Mouse (Mus musculus) cerebellum, adult 8-10 months (tissue): ENCODE data around the gene Cdh5.
"Not testable (repeated sequence)": the region's sequence is repeated elsewhere in the genome, so short reads cannot be mapped to it uniquely, and the experiment has no call there.

Source experiments
- DNase-seq: peaks from one replicate; pipeline ENCODE4 v3.0.0; 2022

Cdh5 gene

GRCm38 (mm10) chr8:104101415-104101814 lies at the start of gene Cdh5:
TSS of gene Cdh5 (plus strand) at chr8:104101625.
- DNase-seq, result no peak

- DNase-seq, result no peak
Observed at GRCm38 (mm10) chr8:104059922-104060321, 41.5 kb upstream of the Cdh5 start.

DNA sequence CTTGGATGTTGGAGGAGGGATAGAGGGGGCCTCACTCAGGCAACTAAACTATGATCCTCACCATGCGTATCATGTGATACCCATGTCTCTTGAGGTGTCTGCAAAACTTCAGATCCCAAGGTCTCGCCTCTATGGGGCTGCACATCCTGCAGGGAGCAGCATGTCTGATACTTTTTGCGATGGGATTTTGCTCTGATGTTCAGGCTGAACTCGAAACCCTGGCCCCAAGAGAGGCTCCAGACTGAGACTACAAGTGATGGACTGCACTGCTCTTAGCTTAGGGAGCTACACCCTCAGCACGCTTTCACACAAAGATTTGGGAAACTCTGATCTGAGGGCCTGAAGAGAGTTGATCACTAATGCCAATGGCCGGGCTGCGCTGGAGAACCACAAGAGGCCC lies 41.0 kb upstream of the Cdh5 start:
- no peak for DNase-seq

DNA sequence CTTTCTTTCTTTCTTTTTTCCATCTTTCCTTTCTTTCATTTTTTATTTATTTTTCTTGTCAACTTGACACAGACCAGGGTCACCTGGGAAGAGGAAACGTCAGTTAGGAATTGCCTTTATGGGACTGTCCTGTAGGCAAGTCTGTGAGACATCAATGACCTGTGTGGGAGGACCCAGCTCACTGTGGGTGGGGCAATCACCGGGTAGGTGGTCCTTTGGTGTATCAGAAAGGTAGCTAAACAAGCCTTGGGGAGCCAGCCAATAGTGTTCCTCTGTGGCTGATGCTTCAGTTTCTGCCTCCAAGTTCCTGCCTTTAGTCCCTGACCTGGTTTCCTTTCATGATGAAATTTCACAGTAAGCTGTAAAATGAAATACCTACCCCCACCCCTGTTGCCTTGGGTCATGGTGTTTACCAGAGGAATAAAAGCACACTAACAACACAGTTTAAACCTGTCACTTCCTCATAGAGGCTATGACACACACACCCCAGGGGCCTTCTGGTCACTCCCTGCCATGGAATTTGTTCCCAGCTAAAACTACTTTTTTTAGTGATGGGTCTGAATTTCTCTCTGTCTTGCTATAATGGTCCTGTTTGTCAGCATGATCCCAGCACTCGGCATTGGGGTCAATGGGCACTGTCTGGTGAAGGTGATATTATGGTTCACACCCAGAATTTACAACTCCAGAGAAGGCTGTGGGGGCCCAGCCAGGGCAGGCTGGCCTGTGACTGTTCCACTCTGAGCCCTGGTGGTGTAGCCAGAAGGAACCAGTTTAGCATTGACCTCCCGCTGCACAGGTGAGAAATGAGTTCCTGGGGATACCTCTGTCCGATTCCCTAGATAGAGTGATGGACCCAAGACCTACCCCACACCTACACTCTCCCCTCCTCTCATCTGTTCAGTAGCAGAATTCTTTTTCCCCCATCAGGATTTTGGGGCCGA lies 40.1 kb upstream of the Cdh5 start:
- DNase-seq, result no peak

DNA sequence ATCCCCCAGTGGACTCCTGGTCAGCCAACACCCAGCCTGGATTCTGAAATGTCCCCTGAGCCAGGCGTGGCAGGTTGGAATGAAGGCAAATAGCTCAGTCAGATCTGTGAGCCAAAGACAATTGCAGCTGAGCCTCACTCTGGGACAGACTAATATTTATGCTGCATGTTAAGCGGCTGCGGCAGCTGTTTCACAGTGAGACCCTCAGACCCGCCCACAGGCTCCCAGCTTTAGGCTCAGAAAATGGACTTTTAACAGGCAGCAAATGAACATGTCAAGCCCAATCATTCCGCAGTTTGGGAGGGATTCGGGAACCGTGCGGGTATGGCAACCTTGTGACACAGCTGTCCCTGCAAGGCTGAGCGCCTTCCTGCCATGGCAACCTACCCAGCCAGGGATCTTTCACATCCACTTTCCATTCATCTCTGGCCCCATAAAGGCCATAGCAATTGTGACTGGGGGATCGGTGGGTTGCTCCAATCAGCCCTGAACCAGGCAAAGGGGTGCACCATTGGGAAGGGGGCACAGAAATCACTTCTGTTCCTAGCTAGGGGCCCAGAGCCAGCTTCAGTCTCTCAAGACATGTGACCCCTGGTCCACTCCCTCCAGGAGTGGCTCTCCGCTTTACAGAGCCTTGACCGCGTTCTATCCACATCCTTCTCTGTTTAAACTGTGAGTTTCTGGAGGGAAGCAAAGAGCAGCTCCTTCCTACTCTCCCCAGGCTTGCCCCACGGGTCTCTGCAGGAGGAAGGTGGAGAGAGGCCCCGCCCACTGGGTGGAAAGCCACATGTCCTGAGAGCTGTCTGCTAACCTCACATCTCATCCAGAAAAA lies 39.2 kb upstream of the Cdh5 start:
- no peak for DNase-seq

DNA sequence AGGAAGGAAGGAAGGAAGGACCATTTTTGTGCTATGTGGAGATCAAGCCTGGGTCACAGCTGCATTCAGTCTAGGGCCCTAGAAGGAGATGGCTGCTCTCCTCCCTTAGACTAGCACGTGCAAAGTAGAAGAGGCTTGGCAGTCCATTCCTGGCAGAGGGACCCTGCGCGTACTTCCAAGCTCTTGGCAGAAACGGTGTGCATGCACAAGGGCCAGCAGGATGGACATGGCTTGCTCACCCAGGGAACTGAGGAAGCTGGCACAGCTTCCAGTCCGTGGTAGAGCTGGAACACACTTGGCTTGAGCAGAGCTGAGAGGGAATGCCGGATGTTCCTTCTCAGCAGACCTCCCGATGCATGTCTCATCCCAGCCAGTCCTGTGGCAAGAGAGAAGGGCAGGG lies 36.2 kb upstream of the Cdh5 start:
- no peak for DNase-seq

DNA sequence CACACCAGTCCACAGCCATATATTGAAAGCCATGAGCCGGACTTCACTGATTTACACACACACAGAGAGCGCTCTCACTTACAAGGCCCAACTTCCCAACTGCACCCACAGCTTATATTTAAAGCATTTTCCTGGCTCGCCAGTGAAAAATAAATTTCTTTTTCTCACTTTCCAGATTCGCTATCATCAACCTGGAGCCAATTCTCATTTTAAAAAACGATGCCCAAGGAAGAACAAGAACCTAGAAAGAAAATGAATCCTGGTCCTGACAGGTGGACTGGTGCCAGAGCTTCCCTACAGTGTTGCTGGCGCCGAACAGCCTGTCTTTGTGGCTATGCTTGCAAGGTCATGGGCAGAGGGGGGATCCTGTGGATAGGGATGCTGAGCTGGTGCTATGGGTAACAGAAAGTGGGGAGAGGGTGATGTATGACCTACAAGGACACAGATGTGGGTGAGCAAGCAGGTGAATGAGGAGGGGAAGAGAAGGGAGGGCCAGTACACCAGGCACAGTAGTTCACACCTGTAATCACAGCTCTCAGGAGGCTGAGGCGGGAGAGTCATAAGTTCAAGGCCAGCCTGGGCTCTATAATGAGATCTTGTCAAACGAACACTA lies 35.4 kb upstream of the Cdh5 start:
- DNase-seq, result no peak

DNA sequence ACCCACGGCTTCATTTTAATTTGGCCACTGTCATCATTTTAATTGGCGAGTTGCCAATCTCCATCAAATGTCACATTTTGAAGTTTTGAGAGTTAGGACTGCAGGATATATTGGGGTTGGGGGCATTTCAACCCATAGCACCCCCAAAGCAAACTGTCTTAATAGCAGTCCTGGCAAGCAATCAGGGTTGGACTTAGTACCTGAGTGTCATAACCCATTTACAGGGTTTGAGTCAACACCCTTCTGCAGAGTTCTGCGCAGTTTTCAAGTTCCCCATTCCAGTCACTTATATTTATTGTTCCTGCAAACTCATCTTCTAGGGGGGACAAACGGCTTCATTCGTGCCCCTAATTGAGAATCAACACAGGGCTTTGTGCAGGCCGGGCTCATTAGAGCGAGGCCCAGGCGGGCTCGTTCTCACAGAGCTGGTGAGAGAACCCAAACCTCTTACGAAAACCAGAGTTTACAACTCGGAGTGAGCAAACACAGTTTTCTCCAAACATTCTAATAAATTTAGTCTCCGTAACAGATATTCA lies 34.0 kb upstream of the Cdh5 start:
- DNase-seq, result no peak

DNA sequence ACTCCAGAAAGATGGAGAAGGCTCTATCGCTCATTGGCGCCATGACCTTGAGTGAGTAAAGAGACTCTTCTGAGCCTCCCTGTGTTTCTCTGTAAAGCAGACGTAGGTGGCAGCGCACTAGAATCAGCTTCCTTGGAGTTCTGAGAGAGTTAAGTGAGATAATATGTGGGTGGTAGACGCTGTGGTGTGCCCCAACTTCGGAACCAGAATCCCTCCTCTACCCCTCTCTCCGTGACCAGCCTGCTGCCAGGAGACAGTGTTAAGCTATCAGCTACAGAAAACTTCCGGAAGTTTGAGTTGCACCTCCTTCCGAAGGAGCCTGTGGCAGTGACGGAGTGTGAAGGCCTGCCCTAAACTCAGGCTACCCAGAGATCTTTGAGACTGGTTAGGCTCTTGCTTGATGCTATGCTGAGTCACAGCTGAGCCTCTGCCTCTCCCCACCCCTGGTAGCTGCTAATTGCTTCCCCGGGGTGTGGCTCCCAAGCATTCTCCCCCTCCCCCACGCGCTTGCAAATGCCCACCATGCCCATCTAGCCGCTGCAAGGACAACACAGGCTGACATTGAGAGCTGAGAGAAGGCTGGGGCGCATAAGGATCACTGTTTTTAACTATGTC lies 32.9 kb upstream of the Cdh5 start:
- no peak for DNase-seq

GRCm38 (mm10) chr8:104070201-104070865 lies 31.1 kb upstream of the Cdh5 start:
- DNase-seq, result not testable (repeated sequence)

GRCm38 (mm10) chr8:104070949-104071348 lies 30.5 kb upstream of the Cdh5 start:
- no peak for DNase-seq

GRCm38 (mm10) chr8:104075079-104075478 lies 26.3 kb upstream of the Cdh5 start:
- DNase-seq, result no peak

- DNase-seq, result peak; percentile 10
Observed at GRCm38 (mm10) chr8:104076541-104077412, 24.6 kb upstream of the Cdh5 start.

GRCm38 (mm10) chr8:104078091-104078490 lies 23.3 kb upstream of the Cdh5 start:
- DNase-seq, result no peak

- DNase-seq, result no peak
Observed at GRCm38 (mm10) chr8:104085281-104085680, 16.1 kb upstream of the Cdh5 start.

- DNase-seq, result no peak
Observed at GRCm38 (mm10) chr8:104086615-104087014, 14.8 kb upstream of the Cdh5 start.

DNA sequence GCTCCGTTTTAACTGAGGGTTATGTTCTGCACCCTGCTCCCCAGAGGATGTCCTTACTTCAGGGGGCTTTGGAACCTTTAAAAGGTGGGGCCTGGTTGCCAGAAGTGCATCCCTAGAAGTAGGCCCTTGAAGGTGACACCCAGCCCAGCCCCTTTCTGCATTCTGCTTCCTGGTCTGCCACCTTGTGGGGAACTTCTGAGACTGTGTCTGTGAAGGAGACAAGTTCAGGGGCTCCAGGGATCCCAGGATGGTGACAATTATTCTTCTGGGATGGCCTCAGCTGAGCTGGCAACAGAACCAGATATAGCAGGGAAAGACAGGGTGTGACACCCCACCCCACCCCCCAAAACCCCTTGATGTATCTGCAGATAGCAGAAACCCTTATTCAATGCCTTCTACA lies 14.3 kb upstream of the Cdh5 start:
- DNase-seq, result no peak

DNA sequence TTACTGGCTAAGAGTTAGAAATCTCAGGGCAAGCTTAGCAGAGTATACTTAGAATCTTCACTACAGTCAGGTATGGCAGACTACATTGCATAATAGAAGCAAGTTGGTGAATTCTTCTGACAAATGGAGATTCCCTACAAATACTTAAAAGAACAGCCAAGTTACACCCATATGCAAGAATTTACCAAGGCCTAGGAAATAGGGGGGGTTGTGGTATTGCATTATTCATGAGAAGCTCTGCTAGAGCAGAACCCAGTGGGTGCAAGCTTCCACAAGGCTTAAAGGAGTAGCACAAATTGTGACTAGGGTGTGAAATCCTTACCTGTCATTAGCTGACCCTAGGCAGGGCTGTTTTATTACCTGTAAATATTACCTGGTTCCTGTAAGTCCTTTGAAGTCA lies 13.5 kb upstream of the Cdh5 start:
- DNase-seq, result not testable (repeated sequence)

DNA sequence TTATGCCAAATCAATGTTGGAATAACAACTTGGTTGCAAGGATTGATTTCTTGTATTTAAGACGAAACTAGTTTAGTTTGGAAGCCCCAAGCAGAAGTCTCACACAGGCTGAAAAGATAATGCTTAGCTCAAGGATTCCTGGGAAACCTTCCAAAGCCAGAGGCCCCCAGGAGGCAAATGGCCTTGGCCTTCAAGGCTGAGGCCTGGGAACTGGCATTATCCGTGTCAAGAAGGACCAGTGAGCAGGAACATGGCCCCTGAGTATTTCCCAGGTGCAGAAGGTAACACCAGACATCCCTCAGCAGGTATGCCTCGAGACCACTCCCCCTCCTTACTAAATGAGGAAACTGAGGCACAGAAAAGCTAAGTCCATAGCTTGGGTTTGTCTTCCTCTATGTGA lies 12.5 kb upstream of the Cdh5 start:
- no peak for DNase-seq

GRCm38 (mm10) chr8:104090993-104091900 lies 10.2 kb upstream of the Cdh5 start:
- DNase-seq, result not testable (repeated sequence)
